Mouse (Mus musculus) kidney, embryonic 15.5 days (tissue): ENCODE measurements around the gene Hyal3. TPM values are rescaled to one million over a fixed set of nuclear protein-coding genes. Genes with fewer than 3 reads are reported as not detected.
A peak's percentile ranks its signal among the peaks of the same experiment; 100 is the strongest.

ENCODE experiments used
- ATAC-seq: fragments of 200-750 bp; cut with Nextera tagmentation; replicated peaks from 2 replicates; pipeline ENCODE4 v1.8.0; 2017; ENCODE audit warnings: moderate TSS enrichment; ENCODE audit not compliant: low FRiP score
- H3K27ac ChIP-seq: fragments of 300-500 bp; sonication (generic); 2 replicates; pipeline ENCODE4 v1.5.1; 2015; ENCODE audit warnings: mild to moderate bottlenecking, inconsistent platforms
- H3K27me3 ChIP-seq: fragments of 300-500 bp; sonication (generic); 2 replicates; pipeline ENCODE4 v1.6.1; 2015; ENCODE audit warnings: inconsistent platforms
- H3K36me3 ChIP-seq: fragments of 300-500 bp; sonication (generic); 2 replicates; pipeline ENCODE4 v1.6.1; 2015; ENCODE audit warnings: inconsistent platforms
- H3K4me1 ChIP-seq: fragments of 300-500 bp; sonication (generic); 2 replicates; pipeline ENCODE4 v1.6.1; 2015; ENCODE audit warnings: inconsistent platforms
- H3K4me2 ChIP-seq: fragments of 300-500 bp; sonication (generic); 2 replicates; pipeline ENCODE4 v1.6.1; 2015; ENCODE audit warnings: moderate library complexity, mild to moderate bottlenecking, inconsistent platforms
- H3K4me3 ChIP-seq: fragments of 300-500 bp; sonication (generic); replicated peaks from 2 replicates; pipeline ENCODE4 v1.5.1; 2015; ENCODE audit warnings: mild to moderate bottlenecking, inconsistent platforms
- H3K9ac ChIP-seq: fragments of 300-500 bp; sonication (generic); 2 replicates; pipeline ENCODE4 v1.6.1; 2015; ENCODE audit warnings: mild to moderate bottlenecking, inconsistent platforms
- H3K9me3 ChIP-seq: fragments of 300-500 bp; sonication (generic); replicated peaks from 2 replicates; pipeline ENCODE4 v1.6.1; 2016; ENCODE audit warnings: inconsistent platforms
- WGBS: fragments of 180-500 bp; shearing (Covaris S2); methylation state at CpG from one replicate; pipeline ENCODE4 v1.1.7; 2015; ENCODE audit warnings: mixed read lengths; 5-methylcytosine and 5-hydroxymethylcytosine counted together
- polyA plus RNA-seq: library from polyadenylated mRNA; unstranded; fragments of >200 nt; fragmentation: Nextera tagmentation; extraction: Ambion mirVana; gene quantifications from 2 replicates; pipeline ENCODE4 v1.2.1, GENCODE M21; 2015

Gene Hyal3
- polyA plus RNA-seq, 1 experiment from 2014 or later: 1.3 TPM

- no peak overlapping the region for H3K27ac ChIP-seq
- 66% methylated on average over 6 of the region's 6 CpGs for WGBS
- peaks cover 71% of the 10 kb centered on the region for H3K4me1 ChIP-seq
- H3K4me2 ChIP-seq: no peak overlapping the region
- ATAC-seq: no peak
- H3K36me3 ChIP-seq: peaks cover 21% of the 10 kb centered on the region
- H3K9ac ChIP-seq: no peak overlapping the region
- no peaks in the 10 kb centered on the region for H3K9me3 ChIP-seq
- H3K27me3 ChIP-seq: 0 out of 2 replicates have a peak, but pooled peaks cover 3% of the 10 kb centered on the region
- no peak overlapping the region for H3K4me3 ChIP-seq
Measured at GRCm38 (mm10) chr9:107603251-107603650, 22.6 kb downstream of the Hyal3 start.

GRCm38 (mm10) chr9:107605041-107605661 is 24.5 kb downstream of the Hyal3 start:
- H3K27ac ChIP-seq: peak overlapping the region; percentile 94
- H3K27me3 ChIP-seq: 0 out of 2 replicates have a peak, but pooled peaks cover 3% of the 10 kb centered on the region
- WGBS: 24% methylated on average over 23 of the region's 23 CpGs
- peak overlapping the region; percentile 51 for H3K9ac ChIP-seq
- H3K36me3 ChIP-seq: peaks cover 11% of the 10 kb centered on the region
- H3K4me2 ChIP-seq: peak overlapping the region; percentile 60
- peaks cover 84% of the 10 kb centered on the region for H3K4me1 ChIP-seq
- H3K4me3 ChIP-seq: peak overlapping the region; percentile 41
- ATAC-seq: peak; percentile 63
- H3K9me3 ChIP-seq: no peaks in the 10 kb centered on the region

GRCm38 (mm10) chr9:107606591-107606990 is 26.0 kb downstream of the Hyal3 start:
- Histone ChIP-seq H3K4me1 (peaks cover 90% of the 10 kb centered on the region), H3K27ac (peak overlapping the region; percentile 94), H3K4me2 (peak overlapping the region; percentile 45), H3K9ac (0 out of 2 replicates have a peak overlapping the region, but pooled peaks have one; percentile 15), H3K4me3 (peak overlapping the region; percentile 25), H3K36me3 (0 out of 2 replicates have a peak, but pooled peaks cover under 1% of the 10 kb centered on the region), H3K27me3 (no peaks in the 10 kb centered on the region), H3K9me3 (no peaks in the 10 kb centered on the region)
- 8% methylated on average over 9 of the region's 9 CpGs for WGBS
- peak; percentile 47 for ATAC-seq

GRCm38 (mm10) chr9:107607036-107607435 is 26.4 kb downstream of the Hyal3 start:
- no peaks in the 10 kb centered on the region for H3K27me3 ChIP-seq

GRCm38 (mm10) chr9:107607653-107608245 is 27.1 kb downstream of the Hyal3 start:
- Histone ChIP-seq H3K4me3 (peak overlapping the region; percentile 25; the same call in 1 of the 2 replicates), H3K9ac (peak overlapping the region; percentile 26; the same call in 1 of the 2 replicates), H3K4me1 (peaks cover 89% of the 10 kb centered on the region), H3K27ac (peak overlapping the region; percentile 94), H3K4me2 (peak overlapping the region; percentile 45; the same call in 1 of the 2 replicates), H3K36me3 (no peaks in the 10 kb centered on the region), H3K9me3 (no peaks in the 10 kb centered on the region), H3K27me3 (no peaks in the 10 kb centered on the region)
- 59% methylated on average over 9 of the region's 9 CpGs for WGBS
- no peak for ATAC-seq

More at GRCm38 (mm10) chr9:107607036-107607435, 26.4 kb downstream of the Hyal3 start:
- H3K9me3 ChIP-seq: no peaks in the 10 kb centered on the region
- WGBS: 59% methylated on average over 2 of the region's 2 CpGs
- peak overlapping the region; percentile 94 for H3K27ac ChIP-seq
- ATAC-seq: no peak
- peak overlapping the region; percentile 25 for H3K4me3 ChIP-seq
- H3K9ac ChIP-seq: 0 out of 2 replicates have a peak overlapping the region, but pooled peaks have one; percentile 15
- H3K36me3 ChIP-seq: no peaks in the 10 kb centered on the region
- H3K4me2 ChIP-seq: peak overlapping the region; percentile 45
- H3K4me1 ChIP-seq: peaks cover 90% of the 10 kb centered on the region

- 43% methylated on average over 12 of the region's 12 CpGs for WGBS
- peak within 1 kb of the TSS; percentile 8; the same call in 1 of the 2 replicates for H3K4me2 ChIP-seq
- ATAC-seq: no peak
- peak within 1 kb of the TSS; percentile 94 for H3K27ac ChIP-seq
- peaks cover 4% of the 10 kb centered on the region for H3K36me3 ChIP-seq
- H3K9ac ChIP-seq: 0 out of 2 replicates have a peak within 1 kb of the TSS, but pooled peaks have one; percentile 26
- H3K4me3 ChIP-seq: no peak within 1 kb of the TSS
- no peaks in the 10 kb centered on the region for H3K9me3 ChIP-seq
- H3K27me3 ChIP-seq: no peaks in the 10 kb centered on the region
- H3K4me1 ChIP-seq: peaks cover 85% of the 10 kb centered on the region
Measured at GRCm38 (mm10) chr9:107608741-107609432, 28.3 kb downstream of the Hyal3 start, which contains the start of gene Sema3b. TSS of gene Sema3b (minus strand) at chr9:107609229.

- H3K27me3 ChIP-seq: no peaks in the 10 kb centered on the region
- no peak overlapping the region for H3K9ac ChIP-seq
- H3K36me3 ChIP-seq: peaks cover 10% of the 10 kb centered on the region
- H3K4me3 ChIP-seq: no peak overlapping the region
- H3K9me3 ChIP-seq: no peaks in the 10 kb centered on the region
- no peak for ATAC-seq
- H3K4me2 ChIP-seq: peak overlapping the region; percentile 8; the same call in 1 of the 2 replicates
- peak overlapping the region; percentile 45; the same call in 1 of the 2 replicates for H3K27ac ChIP-seq
- H3K4me1 ChIP-seq: peaks cover 83% of the 10 kb centered on the region
- WGBS: 67% methylated on average over 4 of the region's 4 CpGs
Measured at GRCm38 (mm10) chr9:107609433-107609830, 28.8 kb downstream of the Hyal3 start.

- 79% methylated on average over 6 of the region's 6 CpGs for WGBS
- no peak for ATAC-seq
- Histone ChIP-seq H3K9me3 (no peaks in the 10 kb centered on the region), H3K36me3 (peaks cover 32% of the 10 kb centered on the region), H3K4me2 (peak overlapping the region; percentile 84), H3K4me1 (peaks cover 61% of the 10 kb centered on the region), H3K4me3 (no peak overlapping the region), H3K9ac (peak overlapping the region; percentile 62), H3K27me3 (no peaks in the 10 kb centered on the region), H3K27ac (peak overlapping the region; percentile 91)
Measured at GRCm38 (mm10) chr9:107611456-107612190, 31.0 kb downstream of the Hyal3 start.

- peak overlapping the region; percentile 84 for H3K4me2 ChIP-seq
- no peaks in the 10 kb centered on the region for H3K9me3 ChIP-seq
- peak overlapping the region; percentile 44 for H3K4me3 ChIP-seq
- WGBS: 3% methylated on average over 47 of the region's 48 CpGs
- H3K36me3 ChIP-seq: peaks cover 37% of the 10 kb centered on the region
- peaks cover 53% of the 10 kb centered on the region for H3K4me1 ChIP-seq
- H3K27me3 ChIP-seq: no peaks in the 10 kb centered on the region
- H3K27ac ChIP-seq: peak overlapping the region; percentile 91
- ATAC-seq: peak; percentile 93
- peak overlapping the region; percentile 62 for H3K9ac ChIP-seq
Measured at GRCm38 (mm10) chr9:107612191-107612944, 31.8 kb downstream of the Hyal3 start.

- H3K9me3 ChIP-seq: no peaks in the 10 kb centered on the region
- H3K27ac ChIP-seq: peak overlapping the region; percentile 91
- ATAC-seq: peak; percentile 5
- peak overlapping the region; percentile 84 for H3K4me2 ChIP-seq
- peaks cover 42% of the 10 kb centered on the region for H3K36me3 ChIP-seq
- WGBS: 9% methylated on average over 12 of the region's 12 CpGs
- no peaks in the 10 kb centered on the region for H3K27me3 ChIP-seq
- H3K9ac ChIP-seq: peak overlapping the region; percentile 30
- peak overlapping the region; percentile 44 for H3K4me3 ChIP-seq
- peaks cover 48% of the 10 kb centered on the region for H3K4me1 ChIP-seq
Measured at GRCm38 (mm10) chr9:107612945-107613569, 32.4 kb downstream of the Hyal3 start.
